Mouse (Mus musculus): Measurements from ENCODE around the gene Nrde2.
"Not testable (repeated sequence)": the region's sequence is repeated elsewhere in the genome, so short reads cannot be mapped to it uniquely, and the experiment has no call there.

The Nrde2 gene

DNA sequence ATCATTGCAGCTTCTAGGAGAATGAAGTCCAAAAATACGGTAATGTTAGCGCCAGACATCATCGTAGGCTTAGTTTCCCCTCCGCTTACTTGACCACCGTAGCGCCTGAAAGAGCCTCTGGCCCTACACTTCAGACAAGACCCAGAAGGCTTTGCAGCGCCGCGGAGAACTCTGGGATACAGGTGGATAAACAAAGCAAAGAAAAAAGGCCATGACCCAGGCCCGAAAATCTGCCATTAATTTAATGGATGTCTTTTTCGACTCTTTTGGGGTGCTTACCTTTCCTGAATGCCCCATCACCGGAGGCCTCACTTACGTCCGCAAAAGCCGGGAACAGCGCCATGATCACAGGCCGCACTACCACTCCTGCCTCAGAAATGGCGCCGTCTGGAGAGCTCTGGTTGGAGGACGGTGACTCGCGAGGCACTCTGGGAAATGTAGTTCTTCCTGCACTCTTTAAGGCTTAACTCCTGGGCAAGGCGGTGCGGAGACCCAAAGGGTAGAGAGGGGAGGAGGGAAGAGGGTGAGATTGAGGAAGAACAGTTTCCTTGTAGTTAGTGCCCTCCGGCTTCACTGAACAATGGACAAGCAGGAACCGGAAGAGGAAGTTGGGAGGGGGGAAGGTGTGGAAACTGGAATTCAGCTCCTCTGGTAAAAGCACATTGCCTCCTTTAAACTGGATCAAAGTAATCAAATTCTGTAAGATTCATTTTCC is at the start of gene Nrde2:
TSS of gene Nrde2 (minus strand) at position 393 of the 715 bp plus-strand sequence.
- peak; percentile 93 for DNase-seq

DNA sequence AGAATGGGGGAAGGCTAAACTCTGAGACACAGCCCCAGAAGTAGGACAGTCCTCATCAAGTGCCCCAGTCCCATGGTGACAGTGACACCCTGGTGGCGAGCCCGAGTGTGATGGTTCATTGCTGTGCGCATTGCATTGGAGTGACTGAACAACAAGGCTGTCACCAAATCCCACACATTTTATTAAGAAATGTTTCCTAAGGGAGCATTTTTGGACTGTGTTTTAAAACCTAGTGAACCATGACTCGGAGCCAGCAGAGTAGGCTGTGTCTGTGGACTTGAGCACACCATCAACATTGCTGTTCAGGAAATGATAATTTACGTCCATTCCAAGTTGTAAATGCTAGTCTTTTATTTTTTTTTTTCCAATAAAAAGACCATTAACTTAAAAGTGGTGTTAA is 47.5 kb upstream of the Nrde2 start:
- peak; percentile 33 for DNase-seq

DNA sequence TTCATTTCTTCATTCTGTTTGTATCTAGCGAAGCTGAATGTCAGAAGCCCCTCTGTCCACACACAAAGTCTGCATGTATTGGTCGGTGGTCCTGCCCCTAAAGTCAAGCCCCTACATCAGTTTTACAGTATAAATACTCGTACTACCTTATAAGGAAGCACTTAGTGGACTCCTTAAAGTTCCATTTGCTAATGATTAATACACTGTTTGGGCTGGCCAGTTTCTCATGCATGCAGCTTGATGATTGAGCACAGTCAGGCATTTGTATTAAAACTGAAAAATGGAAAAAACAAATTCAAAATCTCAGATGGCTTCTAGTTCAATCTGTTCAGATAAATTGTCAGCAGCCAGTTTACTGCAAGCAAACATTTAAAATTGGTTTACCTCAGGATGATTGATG is 47.1 kb upstream of the Nrde2 start:
- no peak for DNase-seq

DNA sequence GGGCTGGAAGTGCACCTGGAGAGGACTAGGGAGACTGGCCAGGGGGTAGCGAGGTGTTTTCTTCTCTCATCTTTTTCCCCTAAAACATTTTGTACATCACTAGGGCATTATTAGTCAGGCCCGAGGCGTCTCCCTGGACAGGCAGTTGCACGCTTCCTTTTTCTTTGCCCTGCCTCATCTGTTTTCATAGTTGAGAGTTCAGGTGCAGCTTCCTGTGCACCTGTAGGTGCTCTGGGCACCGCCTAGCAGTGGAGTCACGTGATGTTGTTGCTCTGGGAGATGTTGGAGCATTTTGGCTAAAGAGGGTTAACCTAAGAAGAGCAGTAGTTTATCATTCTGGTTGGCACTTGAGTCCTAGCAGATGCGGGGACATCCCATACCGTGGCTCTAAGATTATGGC is 45.7 kb upstream of the Nrde2 start:
- DNase-seq: no peak

DNA sequence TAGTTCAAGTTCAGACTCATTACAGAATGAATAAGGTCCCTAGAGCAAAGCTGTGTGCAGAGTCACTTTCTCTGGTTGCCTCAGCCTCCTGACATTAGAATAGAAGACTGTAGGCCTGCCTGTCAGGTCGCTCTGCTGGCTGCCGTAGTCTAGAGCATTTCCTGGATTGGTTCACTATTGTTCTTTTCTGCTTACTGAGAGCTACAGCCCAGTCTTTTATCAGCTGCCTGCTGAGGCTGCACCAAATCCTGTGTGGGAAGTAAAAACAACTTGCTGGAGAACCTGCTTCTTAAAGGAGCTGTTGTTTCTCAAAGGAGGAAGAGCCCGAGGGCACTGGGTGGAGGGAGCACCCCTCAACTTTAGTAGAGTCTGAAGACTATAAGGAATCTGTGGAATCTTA is 44.3 kb upstream of the Nrde2 start:
- no peak for DNase-seq

DNA sequence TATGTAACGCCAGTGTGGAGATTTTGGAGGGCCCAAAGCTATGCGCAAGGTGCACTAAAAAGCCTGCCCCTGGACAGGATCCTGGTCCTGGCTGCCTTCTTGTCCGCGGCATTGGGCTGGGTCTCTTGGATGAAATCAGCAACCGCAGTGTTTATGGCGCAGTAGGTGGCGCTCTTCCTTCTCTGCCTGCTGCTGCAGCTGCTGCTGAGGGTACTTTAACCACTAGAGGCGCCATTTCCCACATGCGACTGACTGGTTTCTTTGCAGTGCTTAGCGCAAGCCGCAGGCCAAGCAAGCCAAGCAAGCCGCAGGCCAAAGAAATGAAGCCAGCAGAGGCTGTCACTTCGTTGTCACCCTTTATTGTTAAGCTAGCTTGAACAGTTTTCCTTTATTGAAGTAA is 42.4 kb upstream of the Nrde2 start:
- peak; percentile 94 for DNase-seq

DNA sequence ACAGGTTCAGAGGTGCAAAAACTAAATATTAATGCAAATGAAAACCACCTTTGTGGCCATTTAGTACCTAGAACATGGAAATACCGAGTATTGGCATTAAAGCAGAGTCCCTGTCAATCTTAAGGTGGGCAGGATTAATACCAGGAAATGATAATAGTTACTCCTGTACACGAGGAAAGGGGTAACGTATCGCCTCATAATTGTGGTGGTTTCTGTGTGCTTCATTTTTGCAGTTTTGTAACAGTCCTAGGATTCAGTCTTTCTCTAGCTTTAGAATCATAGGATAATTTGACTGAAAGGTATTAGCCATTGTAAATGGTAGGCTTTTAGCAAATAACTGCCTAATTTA is 41.9 kb upstream of the Nrde2 start:
- DNase-seq: no peak

DNA sequence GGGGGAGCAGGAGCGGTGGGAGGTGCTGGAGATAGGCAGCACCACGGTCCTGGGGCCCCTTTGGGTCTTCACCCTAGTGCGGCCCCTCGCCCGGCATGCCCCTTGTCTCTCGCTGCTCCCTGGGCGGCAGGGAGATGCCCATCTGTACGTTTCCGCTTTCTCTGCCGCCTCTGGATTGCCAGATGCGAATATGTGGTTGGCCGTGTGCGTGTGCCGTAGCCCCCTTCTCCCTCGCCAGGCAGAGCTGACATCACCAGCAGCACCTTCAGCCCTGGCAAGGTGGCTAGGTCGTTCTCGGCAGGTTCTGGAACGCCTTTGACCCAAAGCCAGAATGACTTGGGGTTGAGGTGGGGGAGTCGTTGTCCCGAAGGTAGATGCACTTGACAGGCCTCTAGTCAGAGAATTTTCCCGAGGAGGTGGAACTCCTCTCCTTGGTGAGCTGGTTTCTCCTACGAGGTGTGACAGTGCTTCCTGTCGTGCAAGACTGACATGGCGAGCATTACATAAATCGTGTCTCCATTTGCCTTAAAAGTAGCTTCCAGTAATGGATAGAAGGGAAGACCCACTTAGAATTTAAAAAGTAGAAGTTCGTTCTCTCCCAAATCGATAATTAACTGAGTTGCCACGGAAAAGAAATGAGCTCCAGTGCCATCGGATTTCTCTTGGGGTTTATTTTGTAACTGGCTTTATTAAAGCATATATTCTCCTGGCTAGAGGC is 41.4 kb upstream of the Nrde2 start:
- DNase-seq: no peak

DNA sequence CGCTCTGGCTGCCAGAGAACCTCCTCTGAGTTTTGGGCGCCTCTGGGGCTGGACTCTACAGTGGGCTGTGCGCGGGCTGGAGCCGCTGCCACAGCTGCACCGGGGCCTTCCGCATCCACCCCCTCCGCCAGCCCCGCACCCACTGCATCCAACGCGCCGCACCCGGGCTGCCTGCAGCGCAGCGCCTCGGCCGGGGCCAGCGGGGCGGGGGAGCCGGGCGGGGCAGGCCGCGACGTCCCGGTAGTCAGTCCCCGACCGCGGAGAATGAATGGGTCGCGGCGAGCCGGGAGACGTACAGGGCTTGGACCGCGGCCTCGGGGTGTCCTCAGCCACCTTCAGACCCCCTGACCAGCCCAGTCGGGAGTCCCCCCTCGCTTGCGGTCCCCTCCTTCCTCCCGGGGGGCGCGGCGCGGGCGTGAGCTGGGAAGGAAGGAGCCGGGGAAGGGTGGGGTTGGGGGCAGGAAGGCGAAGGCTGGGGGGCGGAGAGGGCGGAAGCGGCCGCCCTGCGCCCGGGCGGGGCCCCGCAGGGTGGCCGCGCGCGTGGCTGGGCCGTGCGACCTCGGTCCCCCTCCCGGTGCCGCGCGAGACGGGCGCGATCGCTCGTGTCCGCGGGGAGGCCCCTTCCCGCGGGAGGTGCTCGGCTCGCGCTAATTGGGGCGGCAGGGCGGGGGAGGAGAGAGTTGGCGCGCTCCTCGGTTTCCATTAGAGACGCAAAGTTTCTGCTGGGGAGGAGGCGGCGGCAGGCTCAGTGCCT is 40.6 kb upstream of the Nrde2 start:
- peak; percentile 78 for DNase-seq

DNA sequence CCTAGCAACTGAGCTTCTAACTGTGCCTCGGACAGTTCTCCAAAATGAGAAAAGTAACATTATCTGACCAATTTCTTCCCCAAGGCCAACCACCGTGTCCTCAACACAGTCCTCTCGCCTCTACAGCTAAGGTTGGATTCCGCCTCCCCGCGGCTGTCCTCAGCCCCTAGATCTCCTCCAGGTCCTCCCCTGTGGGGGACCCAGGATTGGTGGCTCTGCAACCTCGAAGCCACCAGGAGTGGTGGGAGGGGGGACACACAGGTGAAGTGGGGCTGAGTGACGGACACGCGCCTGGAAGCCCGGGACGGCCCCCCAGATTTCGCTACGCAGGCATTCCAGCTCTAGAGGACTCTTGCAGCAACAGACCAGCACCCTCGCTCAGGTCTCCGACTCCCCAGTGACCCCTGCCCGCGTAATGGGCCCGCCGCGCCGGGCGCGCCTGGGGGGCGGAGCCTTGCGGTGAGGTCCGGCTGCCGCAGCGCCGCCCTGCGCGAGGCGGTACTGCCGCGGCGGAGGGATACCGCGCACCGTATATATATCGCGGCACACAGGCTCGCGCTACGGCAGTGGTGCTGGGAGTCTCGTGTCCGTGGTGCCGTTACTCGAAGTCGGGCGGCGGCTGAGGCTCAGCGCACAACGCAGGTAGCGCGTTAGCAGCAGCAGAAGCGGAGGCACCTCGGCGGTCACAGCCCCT is 39.7 kb upstream of the Nrde2 start, which contains the start of gene Calm1:
TSS of gene Calm1 (plus strand) at position 469 of the 694 bp plus-strand sequence.
- DNase-seq: peak; percentile 94

DNA sequence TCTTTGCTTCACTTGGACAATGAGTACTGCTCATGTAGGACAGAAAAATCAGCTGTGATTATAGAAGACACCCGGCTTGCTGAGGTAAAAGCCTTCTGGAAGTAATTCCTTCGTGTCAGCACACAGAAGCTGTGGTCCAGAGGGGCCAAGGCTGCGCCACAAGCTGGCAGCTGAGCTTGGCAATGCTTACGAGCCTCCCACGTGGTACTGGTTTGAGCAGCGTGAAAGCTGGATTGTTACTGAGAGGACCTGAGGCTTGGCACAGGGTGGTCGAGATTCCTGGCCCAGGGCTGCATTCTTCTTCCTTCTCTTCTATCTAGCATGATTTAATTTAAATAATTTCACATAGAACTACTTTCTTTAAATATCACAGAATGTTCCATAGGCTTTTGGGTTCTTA is 37.3 kb upstream of the Nrde2 start:
- no peak for DNase-seq

DNA sequence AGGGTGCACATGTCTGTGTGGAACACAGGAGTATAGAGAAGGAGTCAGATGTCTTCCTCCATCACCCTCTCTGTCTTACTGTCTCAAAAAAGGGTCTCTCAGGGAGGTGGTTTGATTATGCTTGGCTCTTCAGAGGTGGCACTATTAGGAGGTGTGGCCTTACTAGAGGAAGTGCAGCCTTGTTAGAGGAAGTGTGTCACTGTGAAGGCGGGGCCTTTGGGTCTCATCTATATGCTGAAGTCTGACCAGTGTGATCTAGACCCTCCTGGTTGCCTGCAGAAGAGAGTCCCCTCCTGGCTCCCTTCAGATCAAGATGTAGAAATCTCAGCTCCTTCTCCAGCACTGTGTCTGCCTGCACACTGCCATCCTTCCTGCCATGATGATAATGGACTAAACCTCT is 34.7 kb upstream of the Nrde2 start:
- DNase-seq: no peak

DNA sequence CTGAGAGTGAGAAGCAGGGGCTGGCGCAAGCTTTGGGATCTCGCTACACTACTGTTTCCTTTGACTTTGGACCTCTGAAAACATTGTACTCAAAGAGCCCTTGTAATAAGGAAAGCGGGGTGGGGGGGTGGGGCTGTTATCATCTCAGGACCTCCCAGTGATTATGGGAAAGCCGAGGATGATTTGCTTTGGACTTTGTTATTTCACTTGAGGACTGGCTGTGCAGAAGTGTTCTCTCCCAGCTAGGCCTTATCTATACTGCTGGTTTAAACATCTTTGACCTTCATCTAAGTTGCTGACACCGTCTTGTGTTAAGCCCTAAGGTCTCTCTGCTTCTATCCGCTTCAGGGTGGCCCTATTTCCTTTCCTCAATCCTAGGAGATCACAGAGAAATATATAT is 31.3 kb upstream of the Nrde2 start:
- DNase-seq: no peak

DNA sequence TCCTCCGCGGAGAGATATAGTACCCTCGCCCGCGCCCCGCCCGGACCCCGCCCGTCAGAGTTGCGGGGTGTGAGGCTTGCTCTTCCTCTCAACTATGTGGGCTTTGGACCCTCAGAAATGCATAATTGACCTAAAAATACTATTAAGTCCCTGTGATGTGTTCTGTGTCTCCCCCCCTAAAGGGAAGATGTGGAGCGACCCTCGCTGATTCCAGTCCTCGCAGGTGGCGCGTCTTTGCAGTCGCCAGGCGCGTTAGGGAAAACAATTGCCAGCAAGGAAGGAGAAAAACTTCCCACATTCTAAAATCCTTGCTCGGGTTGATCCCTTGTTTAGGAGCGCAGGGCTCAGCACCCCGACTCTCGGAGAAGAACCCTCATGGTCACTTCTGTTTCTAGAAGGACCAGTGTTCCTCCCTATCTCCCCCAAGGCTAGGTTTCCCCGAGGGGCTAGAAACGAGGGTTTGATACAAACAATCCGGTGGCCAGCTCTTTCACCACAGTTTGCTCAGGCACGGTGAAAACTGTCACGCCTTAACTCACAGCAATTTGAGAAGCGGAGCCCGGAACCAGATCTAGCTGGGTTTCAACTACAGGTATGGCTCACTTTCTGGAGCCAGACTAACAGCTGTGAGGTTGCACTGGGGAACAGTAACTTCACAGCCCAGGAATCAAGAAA is 28.4 kb upstream of the Nrde2 start:
- DNase-seq: peak; percentile 62

DNA sequence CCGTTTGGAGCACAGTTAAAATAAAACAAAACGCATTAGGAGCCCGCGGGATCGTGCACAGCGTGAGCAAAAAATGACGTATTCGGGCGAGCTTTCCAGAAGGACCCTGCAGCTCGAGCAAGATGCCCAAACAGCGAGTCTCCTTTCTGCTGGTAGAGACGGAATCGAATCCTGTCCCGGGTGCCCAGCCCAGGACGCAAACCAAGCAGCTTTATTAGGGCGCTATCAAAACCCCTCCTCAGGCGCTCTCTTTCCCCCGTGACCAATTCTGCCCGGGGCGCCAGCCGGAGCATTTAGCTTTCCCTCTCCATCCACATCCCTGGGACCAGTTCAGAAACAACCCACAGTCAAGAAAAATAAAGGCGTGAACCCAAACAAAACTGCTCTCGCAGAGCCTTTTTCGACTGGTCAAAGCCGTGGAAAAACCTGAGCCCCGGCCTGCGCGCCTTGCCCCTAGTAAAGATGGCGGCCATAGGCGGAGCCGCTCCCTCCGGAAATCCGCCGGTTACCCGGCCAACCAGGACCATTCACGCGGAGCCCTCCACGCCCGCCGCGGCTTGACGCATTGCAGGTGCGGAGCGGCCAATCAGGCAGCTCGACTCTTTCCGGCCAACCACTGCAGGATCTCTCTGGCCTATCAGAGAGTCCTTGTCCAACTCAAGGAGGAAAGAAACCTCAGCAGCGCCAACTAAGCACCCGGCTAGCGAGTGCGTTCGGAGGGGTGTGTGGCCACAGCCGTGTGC is 27.7 kb upstream of the Nrde2 start:
- DNase-seq: peak; percentile 99

DNA sequence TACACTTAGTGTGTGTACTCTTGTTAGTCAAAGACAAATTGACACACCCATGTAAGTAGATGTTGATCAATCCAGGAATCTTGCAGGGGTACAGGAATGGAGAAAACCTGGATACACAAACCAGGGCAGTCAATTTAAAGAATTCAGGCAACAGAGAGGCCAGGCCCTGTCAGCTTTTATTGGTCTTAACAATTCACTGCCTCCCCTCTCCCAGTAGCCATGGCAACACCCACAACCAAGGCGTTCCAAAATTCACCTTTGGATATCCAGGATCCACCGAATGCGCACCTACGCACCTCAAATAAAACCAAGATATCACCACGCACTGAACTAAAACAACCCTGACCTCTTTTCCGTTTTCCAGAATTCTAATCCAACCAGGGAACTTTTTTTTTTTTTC is 26.9 kb upstream of the Nrde2 start:
- DNase-seq: peak; percentile 36

DNA sequence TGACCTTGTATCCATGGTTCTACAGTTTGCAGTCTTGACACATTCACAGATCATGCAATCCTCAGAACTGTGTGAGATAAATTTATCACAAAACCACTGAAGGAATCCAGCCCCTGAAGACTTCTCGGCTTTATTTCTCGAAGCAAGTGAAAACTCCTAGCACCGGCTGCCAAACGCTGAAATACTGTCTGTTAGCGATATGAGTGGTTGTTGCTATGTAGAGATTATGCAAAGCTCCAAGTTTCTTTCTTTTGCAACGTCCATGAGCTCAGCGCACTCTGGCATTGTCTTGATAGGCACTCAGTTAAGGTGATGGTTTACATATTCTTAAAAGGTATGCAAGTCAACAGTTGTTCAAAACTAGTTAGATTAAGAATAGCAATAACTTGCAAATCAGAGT is 26.4 kb upstream of the Nrde2 start:
- DNase-seq: no peak

DNA sequence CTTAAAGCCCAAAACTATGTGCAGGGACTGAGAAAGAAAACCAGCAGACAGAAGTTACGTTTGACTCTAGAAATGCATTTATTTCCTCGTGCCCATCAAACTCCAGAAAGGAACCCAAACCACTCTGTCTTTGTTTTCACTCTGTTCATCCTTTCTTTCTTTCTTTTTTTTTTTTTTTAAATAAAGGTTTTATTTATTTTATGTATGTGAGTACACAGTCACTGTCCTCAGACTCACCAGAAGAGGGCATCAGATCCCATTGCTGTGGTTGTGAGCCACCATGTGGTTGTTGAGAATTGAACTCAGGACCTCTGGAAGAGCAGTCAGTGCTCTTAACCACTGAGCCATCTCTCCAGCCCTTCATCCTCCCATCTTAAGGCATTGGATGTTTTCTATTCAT is 25.5 kb upstream of the Nrde2 start:
- DNase-seq: not testable (repeated sequence)

DNA sequence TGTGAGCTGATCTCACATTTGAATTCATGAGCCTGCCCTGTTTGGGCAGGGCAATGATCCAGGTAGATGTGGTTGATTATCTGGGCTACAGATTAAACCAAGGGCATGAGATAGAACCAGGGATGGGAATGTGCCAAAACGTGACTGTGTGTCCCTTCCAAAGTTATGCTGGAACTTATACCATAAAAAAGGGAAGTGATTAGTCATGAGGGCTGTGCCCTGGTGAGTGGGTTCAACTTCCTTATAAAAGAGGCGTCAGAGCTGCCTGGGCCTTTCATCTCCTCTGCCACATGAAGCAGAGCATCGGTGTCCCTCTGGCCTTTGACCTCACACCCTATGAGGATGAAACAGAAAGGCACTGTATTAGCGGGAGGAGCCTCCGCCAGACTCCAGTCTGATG is 24.5 kb upstream of the Nrde2 start:
- no peak for DNase-seq

DNA sequence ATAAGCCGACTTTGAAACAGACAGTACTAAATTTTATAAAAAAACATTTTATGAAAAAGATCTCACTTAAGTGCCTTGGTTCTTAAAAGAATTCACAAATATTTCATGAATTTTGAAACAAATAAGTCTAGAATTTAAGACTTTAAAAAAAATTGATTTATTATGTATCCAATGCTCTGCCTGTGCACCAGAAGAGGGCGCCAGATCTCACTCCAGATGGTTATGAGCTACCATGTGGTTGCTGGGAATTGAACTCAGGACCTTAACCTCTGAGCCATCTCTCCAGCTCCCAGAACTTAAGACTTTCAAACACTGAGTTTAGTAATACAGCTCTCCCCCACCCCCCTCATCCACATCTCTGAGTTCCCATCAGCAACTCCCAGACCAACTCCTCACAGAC is 23.2 kb upstream of the Nrde2 start:
- DNase-seq: no peak

DNA sequence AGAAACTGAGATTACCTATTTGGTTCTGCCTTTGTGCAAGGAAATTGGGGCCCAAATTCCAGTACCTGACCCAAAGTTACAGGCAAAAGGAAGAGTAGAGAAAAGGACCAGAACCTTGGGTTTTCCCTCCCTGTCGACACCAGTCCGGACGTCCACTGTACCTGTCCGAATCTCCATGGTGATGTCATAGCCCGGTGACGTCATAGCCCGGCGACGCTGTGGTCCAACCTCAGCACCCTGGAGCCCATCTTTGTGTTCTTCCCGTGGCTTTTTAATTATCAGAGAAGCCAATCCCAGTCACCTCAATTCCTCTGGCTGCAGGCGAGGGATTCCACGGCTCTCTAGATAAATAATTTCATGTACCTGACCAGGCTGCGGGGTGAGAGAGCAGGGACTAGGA is 21.3 kb upstream of the Nrde2 start:
- no peak for DNase-seq

DNA sequence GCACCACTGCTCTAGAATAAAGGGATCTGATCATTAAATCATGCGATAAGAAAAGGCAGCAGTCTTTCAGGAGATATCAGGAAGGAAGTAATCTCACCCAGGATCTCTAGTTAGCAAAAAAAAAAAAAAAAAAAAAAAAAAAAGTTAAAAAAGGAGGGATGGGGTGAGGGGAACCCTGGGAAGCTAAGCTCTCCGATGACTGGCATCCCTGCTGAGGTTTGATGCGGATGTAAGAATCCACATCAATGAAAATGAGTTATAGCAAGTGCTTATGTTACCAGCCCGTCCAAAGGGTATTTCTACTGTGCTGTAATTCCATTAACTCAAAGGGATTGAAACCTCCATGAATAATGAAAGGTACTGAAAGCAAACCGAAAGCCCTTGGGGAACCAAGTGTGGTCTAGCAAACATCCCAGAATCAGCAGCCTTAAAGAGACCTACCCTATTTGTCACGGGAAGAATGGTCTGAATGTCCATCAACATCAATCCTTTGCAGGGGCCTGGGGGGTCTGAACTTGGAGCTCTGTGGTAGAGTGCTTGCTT is 19.5 kb upstream of the Nrde2 start:
- no peak for DNase-seq
